Mouse (Mus musculus) limb, embryonic 14.5 days (tissue): ENCODE measurements around the gene Timm8a1. TPM values are rescaled to one million over a fixed set of nuclear protein-coding genes. Genes with fewer than 3 reads are reported as not detected.
"Not testable (repeated sequence)": the region's sequence is repeated elsewhere in the genome, so short reads cannot be mapped to it uniquely, and the experiment has no call there.

Experiments
- ATAC-seq: fragments of 200-750 bp; cut with Nextera tagmentation; 2 replicates; pipeline ENCODE4 v1.8.0; 2017; ENCODE audit warnings: low read depth, moderate number of reproducible peaks, moderate TSS enrichment; ENCODE audit not compliant: low FRiP score
- DNase-seq: peaks from one replicate; pipeline ENCODE4 v3.0.0-alpha.2; 2015; ENCODE audit warnings: low spot score
- H3K27ac ChIP-seq: fragments of 300-500 bp; sonication (generic); replicated peaks from 2 replicates; pipeline ENCODE4 v1.5.1; 2014; ENCODE audit warnings: low read depth, mild to moderate bottlenecking, low read length, moderate library complexity, mixed read lengths
- H3K27me3 ChIP-seq: fragments of 300-500 bp; sonication (generic); 2 replicates; pipeline ENCODE4 v1.6.1; 2014; ENCODE audit warnings: low read length, mixed read lengths; ENCODE audit not compliant: control insufficient read depth, insufficient read depth
- H3K36me3 ChIP-seq: fragments of 300-500 bp; sonication (generic); 2 replicates; pipeline ENCODE4 v1.6.1; 2014; ENCODE audit warnings: mild to moderate bottlenecking, low read length, moderate library complexity, mixed read lengths; ENCODE audit not compliant: control insufficient read depth, insufficient read depth
- H3K4me1 ChIP-seq: fragments of 300-500 bp; sonication (generic); 2 replicates; pipeline ENCODE4 v1.6.1; 2014; ENCODE audit warnings: antibody characterized with exemption, low read length, mixed read lengths; ENCODE audit not compliant: control insufficient read depth, insufficient read depth
- H3K4me2 ChIP-seq: fragments of 300-500 bp; sonication (generic); replicated peaks from 2 replicates; pipeline ENCODE4 v1.6.1; 2014; ENCODE audit warnings: low read depth, mild to moderate bottlenecking, low read length, moderate library complexity; ENCODE audit not compliant: severe bottlenecking
- H3K4me3 ChIP-seq: fragments of 300-500 bp; sonication (generic); replicated peaks from 2 replicates; pipeline ENCODE4 v1.5.1; 2014; ENCODE audit warnings: low read length
- H3K9ac ChIP-seq: fragments of 300-500 bp; sonication (generic); 2 replicates; pipeline ENCODE4 v1.6.1; 2014; ENCODE audit warnings: mild to moderate bottlenecking, low read depth, low read length, moderate library complexity; ENCODE audit not compliant: severe bottlenecking
- H3K9me3 ChIP-seq: fragments of 300-500 bp; sonication (generic); 2 replicates; pipeline ENCODE4 v1.6.1; 2016; ENCODE audit warnings: low read length; ENCODE audit not compliant: control insufficient read depth
- POLR2A ChIP-seq: fragments of 200-500 bp; IDR thresholded peaks from 2 replicates; pipeline ENCODE4 v1.8.0; 2012; ENCODE audit warnings: inconsistent platforms, mild to moderate bottlenecking, moderate library complexity, borderline replicate concordance; ENCODE audit not compliant: insufficient read depth, insufficient read length; ENCODE audit errors: extremely low read depth
- WGBS: fragments of 180-500 bp; shearing (Covaris S2); extraction: QIAGEN DNeasy Blood & Tissue Kit; methylation state at CpG from one replicate; pipeline ENCODE4 v1.1.7; 2014; 5-methylcytosine and 5-hydroxymethylcytosine counted together
- polyA plus RNA-seq, 2 experiments: library from polyadenylated mRNA; depleted of rRNA in 1 of 2; stranded (reverse) in 1 of 2; unstranded in 1 of 2; fragments of >200 nt; fragmentation: Nextera tagmentation in 1 of 2; extraction: Ambion mirVana in 1 of 2; gene quantifications; 2 replicates each; pipeline versions ENCODE4 v1.2.1 to v1.2.3; 2012 to 2014

Gene Timm8a1
- polyA plus RNA-seq, 2 experiments = 16.2 to 67.1 TPM

DNA sequence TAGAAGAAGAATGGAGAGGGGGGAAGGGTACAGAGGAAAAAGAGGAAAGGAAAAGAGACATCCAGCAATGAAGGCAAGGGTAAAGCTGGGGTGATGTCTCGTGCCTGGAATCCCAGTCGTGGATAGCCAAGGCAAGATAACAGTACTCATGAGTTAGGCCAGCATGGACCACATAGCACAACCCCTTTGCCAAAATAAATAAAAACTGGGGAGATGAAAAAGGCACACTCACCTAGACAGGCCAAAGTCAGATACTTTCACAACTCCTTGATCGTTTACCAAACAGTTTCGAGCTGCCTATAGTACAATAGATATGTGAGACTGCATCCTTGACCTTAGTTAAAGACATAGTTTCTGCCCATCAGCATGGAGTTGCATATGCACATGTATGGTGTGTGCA, 5.7 kb upstream of the Timm8a1 start:
- Histone ChIP-seq H3K36me3 (no peaks in the 10 kb centered on the region), H3K4me2 (no peak overlapping the region), H3K27ac (no peak overlapping the region), H3K9ac (no peak overlapping the region), H3K4me3 (no peak overlapping the region), H3K4me1 (no peaks in the 10 kb centered on the region), H3K9me3 (no peaks in the 10 kb centered on the region), H3K27me3 (no peaks in the 10 kb centered on the region)
- DNase-seq = no peak
- WGBS = 87% methylated on average over 4 of the region's 4 CpGs
- no peak for TF ChIP-seq POLR2A
- no peak for ATAC-seq

GRCm38 (mm10) chrX:134541955-134542308, 267 bp upstream of the Timm8a1 start:
- Histone ChIP-seq H3K36me3 (no peaks in the 10 kb centered on the region), H3K4me1 (no peaks in the 10 kb centered on the region), H3K4me3 (peak overlapping the region; percentile 47), H3K9ac (peak overlapping the region; percentile 58), H3K9me3 (no peaks in the 10 kb centered on the region), H3K27me3 (no peaks in the 10 kb centered on the region), H3K4me2 (peak overlapping the region; percentile 43), H3K27ac (peak overlapping the region; percentile 83)
- DNase-seq (no peak), ATAC-seq (no peak)
- no peak for TF ChIP-seq POLR2A
- 21% methylated on average over 6 of the region's 6 CpGs for WGBS

DNA sequence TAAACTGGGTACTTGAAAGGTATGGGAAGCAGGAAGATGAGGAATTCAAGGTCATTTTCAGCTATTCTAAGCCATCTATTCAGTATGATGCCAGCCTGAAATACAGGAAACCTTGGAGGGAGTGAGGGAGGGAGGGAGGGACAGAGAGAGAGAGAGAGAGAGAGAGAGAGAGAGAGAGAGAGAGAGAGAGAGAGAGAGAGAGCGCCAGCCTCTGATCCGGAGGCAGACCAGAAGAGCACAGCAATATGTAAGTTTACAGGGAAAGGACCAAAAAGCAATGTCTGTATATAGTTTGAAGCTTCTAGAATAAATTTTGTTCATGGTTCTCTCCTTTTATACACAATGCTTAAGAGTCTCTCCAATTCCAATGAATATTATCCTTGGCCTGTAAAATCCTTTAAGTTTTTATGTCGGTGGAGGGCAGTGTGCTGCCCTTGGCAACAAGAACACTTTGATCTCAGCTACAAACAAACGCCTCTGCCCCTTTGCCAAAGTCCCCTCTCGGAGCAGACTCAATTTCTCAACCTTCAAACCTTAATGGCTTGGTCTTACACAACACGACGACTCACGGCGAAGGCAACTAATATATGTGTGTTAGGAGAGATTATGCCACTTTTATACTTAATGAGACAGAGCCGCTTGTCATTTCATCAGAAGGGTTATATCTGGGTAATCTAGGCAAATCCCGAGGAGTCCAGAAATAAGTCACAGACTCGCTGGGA, 1.1 kb downstream of the Timm8a1 start:
- Histone ChIP-seq H3K9me3 (no peaks in the 10 kb centered on the region), H3K4me1 (no peaks in the 10 kb centered on the region), H3K4me2 (peak overlapping the region; percentile 52), H3K27me3 (no peaks in the 10 kb centered on the region), H3K4me3 (peak overlapping the region; percentile 47), H3K36me3 (no peaks in the 10 kb centered on the region), H3K9ac (peak overlapping the region; percentile 58), H3K27ac (0 out of 2 replicates have a peak overlapping the region, but pooled peaks have one; percentile 13)
- ATAC-seq (no peak), DNase-seq (no peak)
- 29% methylated on average over 12 of the region's 12 CpGs for WGBS
- TF ChIP-seq POLR2A = no peak

DNA sequence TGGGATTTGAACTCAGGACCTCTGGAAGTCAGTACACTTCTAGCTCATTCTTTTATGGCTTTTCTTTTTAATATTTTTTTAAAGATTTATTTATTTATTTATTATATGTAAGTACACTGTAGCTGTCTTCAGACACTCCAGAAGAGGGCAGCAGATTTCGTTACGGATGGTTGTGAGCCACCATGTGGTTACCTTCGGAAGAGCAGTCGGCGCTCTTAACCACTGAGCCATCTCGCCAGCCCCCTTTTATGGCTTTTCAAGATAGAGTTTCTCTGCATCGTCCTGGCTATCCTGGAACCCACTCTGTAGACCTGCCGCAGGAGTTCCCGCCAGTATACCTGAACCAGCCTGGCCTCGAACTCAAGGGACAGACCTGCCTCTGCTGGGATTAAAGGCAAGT, 1.9 kb downstream of the Timm8a1 start:
- H3K27ac ChIP-seq, H3K27me3 ChIP-seq, H3K4me2 ChIP-seq, DNase-seq, H3K9me3 ChIP-seq, H3K4me1 ChIP-seq, ATAC-seq, H3K9ac ChIP-seq, H3K4me3 ChIP-seq, H3K36me3 ChIP-seq: not testable (repeated sequence)
- 87% methylated on average over 10 of the region's 10 CpGs for WGBS

DNA sequence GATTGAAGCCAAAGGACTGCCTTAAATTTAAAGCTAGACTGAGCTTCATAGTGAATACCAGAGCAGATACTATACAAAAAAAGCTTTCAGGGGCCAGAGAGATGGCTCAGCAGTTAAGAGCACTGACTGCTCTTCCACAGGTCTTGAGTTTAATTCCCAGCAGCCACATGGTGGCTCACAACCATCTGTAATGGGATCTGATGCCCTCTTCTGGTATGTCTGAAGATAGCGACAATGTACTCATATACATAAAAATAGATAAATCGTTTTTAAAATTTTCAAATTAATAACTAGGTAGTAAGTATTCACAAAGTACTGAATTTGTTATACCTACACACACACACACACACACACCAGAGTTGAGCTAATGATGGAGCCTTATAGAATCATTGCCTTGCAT, 8.3 kb downstream of the Timm8a1 start:
- no peak for ATAC-seq
- no peaks in the 10 kb centered on the region for H3K4me1 ChIP-seq
- H3K9ac ChIP-seq = no peak overlapping the region
- H3K4me2 ChIP-seq = no peak overlapping the region
- no peak for DNase-seq
- H3K27ac ChIP-seq = no peak overlapping the region
- H3K9me3 ChIP-seq = no peaks in the 10 kb centered on the region
- no peak overlapping the region for H3K4me3 ChIP-seq
- no peak for TF ChIP-seq POLR2A
- no peaks in the 10 kb centered on the region for H3K36me3 ChIP-seq
- no peaks in the 10 kb centered on the region for H3K27me3 ChIP-seq
- WGBS = 73% methylated on average over 2 of the region's 2 CpGs
